Mouse (Mus musculus): Measurements from ENCODE around the gene Kif13a.

Kif13a gene

DNA sequence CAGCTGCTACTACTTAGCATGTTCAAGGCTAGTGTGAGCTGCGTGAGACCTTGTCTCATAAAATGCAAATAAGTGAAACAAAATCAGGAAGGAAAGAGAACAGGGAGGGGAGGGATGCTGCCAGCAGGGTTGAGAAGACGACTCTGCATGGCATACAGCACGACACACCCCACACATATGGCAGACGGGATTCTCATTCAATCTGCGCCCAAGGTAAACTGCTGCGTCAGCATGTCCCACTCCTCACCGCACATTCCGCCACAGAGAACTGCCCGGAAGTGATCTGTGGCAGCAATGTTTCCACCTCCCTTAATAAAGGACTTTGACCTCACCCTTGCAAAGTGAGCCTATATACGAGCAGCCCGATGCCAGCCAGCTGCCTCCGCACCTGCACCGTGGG, 4.0 kb downstream of the Kif13a start:
- DNase-seq (ENCODE audit: low read depth, low spot score) = no peak

GRCm38 (mm10) chr13:46921559-46921958, 8.1 kb downstream of the Kif13a start:
- DNase-seq (ENCODE audit: low read depth, low spot score) = no peak

GRCm38 (mm10) chr13:46919797-46920196, 9.9 kb downstream of the Kif13a start:
- no peak for DNase-seq (ENCODE audit: low read depth, low spot score)

DNA sequence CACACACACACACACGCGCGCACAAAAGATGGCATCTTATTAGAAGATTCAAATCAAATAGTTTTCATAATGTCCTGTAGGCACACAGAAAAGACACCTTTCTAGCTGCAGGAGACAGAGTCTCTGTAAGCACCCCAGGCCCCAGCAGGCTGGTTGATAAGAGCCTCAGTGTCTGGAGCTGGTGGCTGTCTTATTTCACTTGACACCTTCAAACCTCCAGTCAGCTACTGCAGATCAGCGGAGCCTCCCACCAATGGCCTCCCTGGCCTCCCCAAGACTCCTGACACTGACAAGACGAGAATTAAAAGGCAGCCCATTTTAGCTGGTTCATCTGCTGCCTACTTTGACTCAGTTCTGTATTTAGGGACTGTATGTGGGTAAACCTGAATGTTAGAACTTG, 11.2 kb downstream of the Kif13a start:
- DNase-seq (ENCODE audit: low read depth, low spot score) = no peak

DNA sequence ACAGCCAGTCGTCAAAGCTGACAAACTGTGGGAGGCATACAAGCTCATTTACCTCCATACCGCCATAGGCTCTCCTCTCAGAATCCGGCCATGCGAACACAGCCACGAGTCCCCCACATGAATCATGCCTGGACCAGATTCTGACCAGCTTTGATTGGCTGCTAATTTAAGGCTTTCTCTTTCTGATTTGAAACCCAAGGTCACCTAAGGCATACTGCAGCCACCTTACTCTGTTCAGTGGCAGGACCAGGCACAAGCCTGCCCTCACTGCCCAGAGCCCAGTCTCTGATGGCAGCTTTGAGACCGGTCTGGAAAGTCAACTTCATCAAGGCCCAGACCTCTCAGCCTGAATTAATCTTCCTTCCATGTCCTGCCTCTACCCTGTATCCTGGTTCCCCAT, 17.7 kb downstream of the Kif13a start:
- DNase-seq (ENCODE audit: low read depth, low spot score) = no peak

- DNase-seq (ENCODE audit: low read depth, low spot score) = peak; percentile 89
Measured at GRCm38 (mm10) chr13:46911018-46911419, 18.6 kb downstream of the Kif13a start.

DNA sequence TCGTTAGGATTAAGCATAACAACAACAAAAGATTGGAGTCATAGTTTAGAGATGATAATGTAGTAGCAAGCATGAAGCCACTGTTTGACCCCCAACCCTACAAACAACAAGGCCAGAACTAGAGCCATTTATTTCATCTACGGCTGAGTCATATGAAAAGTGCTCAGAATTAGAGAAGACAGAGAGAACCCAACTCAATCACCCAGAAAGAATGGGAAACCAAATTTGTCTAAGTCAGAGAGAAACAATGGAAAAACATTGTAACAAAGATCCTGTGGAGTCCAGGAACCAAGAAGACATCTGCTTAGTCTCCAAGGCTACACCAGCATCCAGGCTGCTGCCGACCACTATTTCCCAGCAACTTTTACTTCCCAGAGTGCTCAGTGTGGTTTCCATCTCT, 19.7 kb downstream of the Kif13a start:
- no peak for DNase-seq (ENCODE audit: low read depth, low spot score)

GRCm38 (mm10) chr13:46909005-46909565, 20.6 kb downstream of the Kif13a start:
- DNase-seq (ENCODE audit: low read depth, low spot score) = no peak

GRCm38 (mm10) chr13:46908387-46908786, 21.3 kb downstream of the Kif13a start:
- no peak for DNase-seq (ENCODE audit: low read depth, low spot score)

DNA sequence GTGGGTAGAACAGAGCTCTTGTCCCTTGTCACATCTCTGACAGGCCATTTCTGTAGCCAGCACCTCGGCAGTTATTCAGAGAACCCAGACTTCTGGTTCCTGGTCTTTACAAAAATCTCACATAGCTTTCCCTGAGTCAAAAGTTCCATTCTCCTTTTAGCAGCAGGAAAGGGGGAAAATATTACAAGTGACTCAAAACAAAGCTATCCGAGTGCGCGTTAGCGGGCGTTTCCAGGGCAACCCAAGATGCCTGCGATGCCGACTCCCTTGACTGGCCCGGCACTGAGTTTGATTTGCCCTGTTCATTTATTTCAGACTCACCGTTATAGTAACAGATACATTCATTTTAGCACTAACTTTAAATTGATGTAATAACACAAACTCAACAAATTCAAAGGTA, 21.8 kb downstream of the Kif13a start:
- DNase-seq (ENCODE audit: low read depth, low spot score) = peak; percentile 49

DNA sequence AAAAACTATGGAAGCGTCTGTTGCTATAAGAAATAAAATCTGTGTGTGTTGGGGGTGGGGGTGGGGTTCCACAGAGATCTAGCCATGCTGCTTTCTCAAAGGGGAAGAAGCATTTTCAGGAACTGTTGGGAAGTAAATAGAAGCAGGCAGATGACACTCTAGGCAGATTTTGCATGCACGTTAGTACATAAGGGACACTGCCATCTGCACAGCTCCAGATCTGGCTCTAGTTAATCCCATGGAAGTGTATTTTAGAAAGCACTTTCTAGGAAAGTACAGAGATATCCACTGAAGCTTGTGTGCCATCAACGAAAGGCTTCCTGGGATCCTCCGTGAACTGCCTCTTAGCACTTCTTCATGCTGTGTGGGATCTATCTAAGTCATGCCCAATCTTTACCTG, 22.6 kb downstream of the Kif13a start:
- peak; percentile 72 for DNase-seq (ENCODE audit: low read depth, low spot score)

DNA sequence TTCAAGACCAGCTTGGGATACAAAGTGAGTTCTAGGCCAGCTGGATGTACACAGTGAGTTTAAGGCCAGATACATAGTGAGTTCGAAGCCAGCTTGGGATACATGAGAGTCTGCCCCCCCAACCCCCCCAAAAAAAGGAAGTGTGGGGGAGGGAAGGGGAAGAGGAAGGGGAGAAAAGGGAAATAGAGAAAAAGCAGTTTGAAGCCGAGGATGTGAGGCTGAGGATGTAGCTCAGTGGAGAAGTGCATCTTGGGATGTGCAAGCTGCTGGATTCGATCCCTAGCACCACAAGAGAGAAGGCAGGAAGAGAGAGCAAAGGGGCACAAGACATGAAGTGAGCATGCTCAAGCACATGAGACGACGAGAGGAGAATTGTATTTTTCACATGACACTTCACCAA, 23.7 kb downstream of the Kif13a start:
- DNase-seq (ENCODE audit: low read depth, low spot score) = no peak

- DNase-seq (ENCODE audit: low read depth, low spot score) = no peak
Measured at GRCm38 (mm10) chr13:46904982-46905621, 24.6 kb downstream of the Kif13a start.

GRCm38 (mm10) chr13:46902568-46903255, 27.0 kb downstream of the Kif13a start:
- no peak for DNase-seq (ENCODE audit: low read depth, low spot score)

DNA sequence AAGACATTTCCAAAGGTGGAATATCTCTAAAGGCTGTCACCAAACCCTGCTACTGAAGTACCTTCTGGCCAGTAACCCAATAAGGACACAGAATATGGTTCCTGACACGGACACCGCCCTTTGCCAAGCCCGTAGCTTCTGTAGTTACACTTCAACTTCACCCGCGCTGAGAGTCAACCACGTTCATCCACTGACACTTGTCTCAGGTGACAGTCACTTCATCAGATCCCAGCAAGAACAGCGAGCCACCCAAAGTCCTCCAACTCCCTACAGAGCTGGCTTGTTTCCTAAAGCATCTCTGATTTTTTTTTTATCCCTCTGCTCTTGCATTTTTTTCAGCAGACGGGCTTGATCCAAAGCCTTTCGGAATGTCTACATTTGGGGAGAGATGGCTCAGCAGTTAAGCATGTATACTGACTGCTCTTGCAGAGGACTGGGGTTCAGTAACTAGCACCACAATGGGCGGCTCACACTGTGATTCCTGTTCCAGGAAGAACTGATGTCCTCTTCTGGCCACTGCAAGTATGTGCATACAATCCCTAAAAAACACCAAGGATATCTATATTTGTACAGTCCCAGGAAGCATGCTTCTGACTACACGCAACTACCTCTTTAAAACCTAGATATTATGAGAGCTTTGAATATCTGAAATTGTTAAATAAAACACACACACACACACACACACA, 28.7 kb downstream of the Kif13a start:
- DNase-seq (ENCODE audit: low read depth, low spot score) = no peak

DNA sequence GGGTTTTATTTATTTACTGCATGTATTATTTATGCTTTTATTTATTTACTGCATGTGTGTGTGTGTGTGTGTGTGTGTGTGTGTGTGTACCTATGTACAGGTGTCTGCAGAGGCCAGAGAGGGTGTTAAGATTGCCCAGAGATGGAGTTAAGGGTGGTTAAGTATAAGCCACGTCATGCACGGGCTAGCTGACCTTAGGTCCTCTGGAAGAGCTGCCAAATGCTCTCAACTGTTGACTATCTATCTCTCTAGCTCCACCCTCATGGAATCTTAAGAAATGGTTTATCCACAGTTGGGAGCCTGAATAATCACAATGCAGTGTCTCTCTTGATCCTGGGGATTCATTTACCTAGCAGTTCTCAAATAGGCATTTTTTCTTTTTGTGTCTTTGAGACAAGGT, 30.8 kb downstream of the Kif13a start:
- DNase-seq (ENCODE audit: low read depth, low spot score) = no peak

DNA sequence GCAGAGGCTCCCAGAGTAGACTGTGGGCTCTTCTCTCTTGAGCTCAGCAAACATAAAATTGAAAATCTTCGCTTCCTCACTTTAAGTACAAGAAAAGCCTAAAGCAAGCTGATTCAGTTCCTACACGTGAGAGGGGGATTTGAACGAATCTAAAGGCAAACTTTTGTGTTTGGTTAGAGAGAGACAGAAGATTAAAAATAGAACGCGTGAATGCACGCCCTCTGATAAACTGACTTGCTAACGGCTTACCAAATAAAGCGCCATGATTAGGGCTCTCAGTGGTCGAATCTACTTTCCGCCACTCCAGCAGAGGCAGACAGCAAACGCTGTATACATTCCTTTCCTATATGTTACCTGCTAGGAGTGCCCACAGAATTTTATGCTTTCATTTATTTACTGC, 31.3 kb downstream of the Kif13a start:
- DNase-seq (ENCODE audit: low read depth, low spot score) = peak; percentile 15

GRCm38 (mm10) chr13:46892380-46892779, 37.3 kb downstream of the Kif13a start:
- DNase-seq (ENCODE audit: low read depth, low spot score) = no peak

GRCm38 (mm10) chr13:46888150-46888683, 41.5 kb downstream of the Kif13a start:
- DNase-seq (ENCODE audit: low read depth, low spot score) = peak; percentile 42

GRCm38 (mm10) chr13:46886497-46887261, 43.0 kb downstream of the Kif13a start:
- DNase-seq (ENCODE audit: low read depth, low spot score) = no peak

- DNase-seq (ENCODE audit: low read depth, low spot score) = no peak
Measured at GRCm38 (mm10) chr13:46885759-46886060, 44.0 kb downstream of the Kif13a start.

All from brain, adult 2 months (tissue).